Mouse (Mus musculus) embryonic facial prominence, embryonic 11.5 days (tissue): ENCODE results near the gene 5330417H12Rik. TPM values are rescaled to one million over a fixed set of nuclear protein-coding genes. Genes with fewer than 3 reads are reported as not detected.
A peak's percentile ranks its signal among the peaks of the same experiment; 100 is the strongest.

Experiments
- ATAC-seq: fragments of 200-750 bp; cut with Nextera tagmentation; replicated peaks from 2 replicates; pipeline ENCODE4 v1.8.0; 2017; ENCODE audit warnings: low read depth; ENCODE audit not compliant: insufficient number of reproducible peaks, low FRiP score, low TSS enrichment
- DNase-seq: peaks from one replicate; pipeline ENCODE4 v3.0.0-alpha.2; 2015; ENCODE audit warnings: low spot score
- H3K27ac ChIP-seq: fragments of 300-500 bp; sonication (generic); replicated peaks from 2 replicates; pipeline ENCODE4 v1.5.1; 2014; ENCODE audit warnings: mild to moderate bottlenecking, low read depth, low read length, control low read depth
- H3K27me3 ChIP-seq: fragments of 300-500 bp; sonication (generic); 2 replicates; pipeline ENCODE4 v1.6.1; 2014; ENCODE audit warnings: mild to moderate bottlenecking, low read length, moderate library complexity, mixed read lengths; ENCODE audit not compliant: control insufficient read depth, insufficient read depth
- H3K36me3 ChIP-seq: fragments of 300-500 bp; sonication (generic); replicated peaks from 2 replicates; pipeline ENCODE4 v1.6.1; 2014; ENCODE audit warnings: low read depth, mild to moderate bottlenecking, low read length, moderate library complexity, mixed read lengths; ENCODE audit not compliant: control insufficient read depth, insufficient read depth
- H3K4me1 ChIP-seq: fragments of 300-500 bp; sonication (generic); 2 replicates; pipeline ENCODE4 v1.6.1; 2014; ENCODE audit warnings: low read length, mixed read lengths; ENCODE audit not compliant: control insufficient read depth, insufficient read depth
- H3K4me2 ChIP-seq: fragments of 300-500 bp; sonication (generic); 2 replicates; pipeline ENCODE4 v1.6.1; 2014; ENCODE audit warnings: low read depth, mild to moderate bottlenecking, control low read depth, low read length, moderate library complexity
- H3K4me3 ChIP-seq: fragments of 300-500 bp; sonication (generic); 2 replicates; pipeline ENCODE4 v1.5.1; 2014; ENCODE audit warnings: low read depth, low read length, control low read depth
- H3K9ac ChIP-seq: fragments of 300-500 bp; sonication (generic); replicated peaks from 2 replicates; pipeline ENCODE4 v1.6.1; 2014; ENCODE audit warnings: mild to moderate bottlenecking, control low read depth, low read length
- H3K9me3 ChIP-seq: fragments of 300-500 bp; sonication (generic); replicated peaks from 2 replicates; pipeline ENCODE4 v1.6.1; 2016; ENCODE audit warnings: mild to moderate bottlenecking, low read length, inconsistent platforms, mixed read lengths; ENCODE audit not compliant: control insufficient read depth
- WGBS: fragments of 180-500 bp; shearing (Covaris S2); extraction: QIAGEN DNeasy Blood & Tissue Kit; methylation state at CpG from one replicate; pipeline ENCODE4 v1.1.7; 2014; 5-methylcytosine and 5-hydroxymethylcytosine counted together
- polyA plus RNA-seq: library from polyadenylated mRNA; unstranded; fragments of >200 nt; fragmentation: Nextera tagmentation; extraction: Ambion mirVana; gene quantifications from 2 replicates; pipeline ENCODE4 v1.2.1, GENCODE M21; 2014

5330417H12Rik gene
- polyA plus RNA-seq, 1 experiment from 2014 or later: not detected

DNA sequence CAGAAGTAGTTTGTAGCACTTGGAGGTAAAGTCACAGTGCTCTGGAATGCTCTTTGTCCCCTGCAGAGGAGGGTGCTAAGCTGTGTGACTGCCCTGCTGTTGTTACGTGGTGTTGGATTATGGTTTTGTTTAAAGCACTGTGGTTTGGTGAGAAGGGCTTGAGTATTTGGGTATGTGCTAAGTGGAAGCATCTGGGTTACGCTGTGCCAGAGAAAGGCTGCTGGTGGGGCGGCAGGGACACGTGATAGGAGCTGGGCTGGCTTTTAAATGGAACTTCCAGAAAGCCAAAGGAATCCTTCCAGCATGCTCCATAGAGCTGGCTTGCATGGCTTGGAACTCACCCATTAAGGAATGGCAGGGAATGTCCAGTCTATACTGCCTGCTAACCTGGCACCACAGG is 5.7 kb downstream of the 5330417H12Rik start:
- DNase-seq: peak; percentile 38
- 44% methylated on average over 4 of the region's 4 CpGs for WGBS
- H3K27me3 ChIP-seq: no peaks in the 10 kb centered on the region
- peaks cover 4% of the 10 kb centered on the region; the same call in 1 of the 2 replicates for H3K4me1 ChIP-seq
- H3K27ac ChIP-seq: no peak overlapping the region
- H3K9me3 ChIP-seq: no peaks in the 10 kb centered on the region
- H3K36me3 ChIP-seq: no peaks in the 10 kb centered on the region
- no peak overlapping the region for H3K4me3 ChIP-seq
- no peak overlapping the region for H3K9ac ChIP-seq
- peak; percentile 70; the same call in 1 of the 2 replicates for ATAC-seq
- H3K4me2 ChIP-seq: no peak overlapping the region

DNA sequence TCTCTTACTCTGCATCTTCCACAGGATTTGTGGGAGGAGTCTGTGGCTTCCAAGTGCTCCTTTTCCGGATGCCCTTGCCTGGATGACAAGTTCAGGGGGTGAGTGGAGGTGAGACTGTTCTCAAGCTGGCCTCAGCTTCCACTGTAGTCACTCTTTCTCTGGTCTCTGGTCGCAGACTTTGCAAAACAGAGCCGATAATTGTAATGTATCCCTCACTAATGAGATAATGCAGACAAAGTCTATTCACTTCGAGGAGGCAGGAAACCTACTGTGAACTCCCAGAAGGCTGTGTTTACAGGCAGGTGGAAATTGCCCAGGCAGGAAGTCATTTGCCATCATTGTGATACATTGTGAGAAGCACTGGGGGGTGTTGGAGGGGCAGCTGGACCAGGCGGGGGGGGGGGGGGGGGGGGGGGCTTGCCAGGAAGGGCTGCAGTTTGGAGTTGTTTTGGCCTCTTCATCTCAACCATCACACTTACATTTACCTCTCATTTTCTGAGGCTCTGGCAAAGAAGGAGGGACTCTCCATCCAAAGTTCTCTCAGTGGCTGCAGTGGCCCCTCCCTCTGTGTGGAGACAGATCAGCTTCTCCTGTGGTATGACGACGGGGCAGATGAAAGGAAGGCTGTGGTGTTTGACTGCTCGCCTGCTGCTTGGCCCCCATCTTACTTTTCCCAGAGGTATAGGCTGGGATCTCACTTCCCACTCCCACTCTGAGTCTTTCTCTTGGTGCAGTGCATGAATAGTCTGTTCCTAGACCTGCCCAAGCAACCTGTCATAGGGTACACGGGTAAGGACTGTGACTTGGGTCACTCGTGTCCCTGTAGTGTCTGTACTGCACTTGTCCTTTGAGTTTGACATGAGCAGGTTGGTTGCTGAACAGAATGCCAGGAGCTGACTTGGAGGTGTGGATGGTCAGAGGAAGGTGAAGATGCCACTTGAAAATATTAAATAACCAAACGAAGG is 6.7 kb downstream of the 5330417H12Rik start:
- Histone ChIP-seq H3K4me2 (no peak overlapping the region), H3K4me1 (peaks cover 4% of the 10 kb centered on the region; the same call in 1 of the 2 replicates), H3K9me3 (no peaks in the 10 kb centered on the region), H3K27ac (no peak overlapping the region), H3K27me3 (no peaks in the 10 kb centered on the region), H3K36me3 (no peaks in the 10 kb centered on the region), H3K4me3 (no peak overlapping the region), H3K9ac (no peak overlapping the region)
- WGBS: 33% methylated on average over 10 of the region's 11 CpGs
- DNase-seq (no peak), ATAC-seq (peak; percentile 57)

DNA sequence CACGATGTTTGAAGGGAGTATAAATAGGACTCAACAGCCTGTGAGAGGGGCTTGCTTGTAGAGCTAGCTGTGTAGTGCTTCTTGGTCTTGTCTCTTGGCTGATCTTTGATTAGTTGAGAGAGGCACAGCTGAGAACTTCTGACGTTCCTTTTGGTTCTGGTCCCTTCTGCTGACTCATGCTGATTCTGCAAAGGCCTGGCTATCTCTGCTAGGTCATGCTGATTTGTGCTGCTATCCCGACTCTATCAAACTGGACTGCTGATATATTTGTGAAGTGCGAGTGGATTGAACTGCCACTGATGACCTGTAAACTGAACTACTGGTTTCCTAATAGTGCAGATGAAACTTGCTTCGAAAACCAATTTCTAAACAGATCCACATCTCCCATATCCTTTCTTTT is 14.1 kb downstream of the 5330417H12Rik start:
- DNase-seq (no peak), ATAC-seq (no peak)
- Histone ChIP-seq H3K4me2 (no peak overlapping the region), H3K4me1 (no peaks in the 10 kb centered on the region), H3K4me3 (no peak overlapping the region), H3K36me3 (no peaks in the 10 kb centered on the region), H3K27me3 (no peaks in the 10 kb centered on the region), H3K27ac (no peak overlapping the region), H3K9ac (no peak overlapping the region), H3K9me3 (no peaks in the 10 kb centered on the region)
- 85% methylated on average over 5 of the region's 5 CpGs for WGBS

DNA sequence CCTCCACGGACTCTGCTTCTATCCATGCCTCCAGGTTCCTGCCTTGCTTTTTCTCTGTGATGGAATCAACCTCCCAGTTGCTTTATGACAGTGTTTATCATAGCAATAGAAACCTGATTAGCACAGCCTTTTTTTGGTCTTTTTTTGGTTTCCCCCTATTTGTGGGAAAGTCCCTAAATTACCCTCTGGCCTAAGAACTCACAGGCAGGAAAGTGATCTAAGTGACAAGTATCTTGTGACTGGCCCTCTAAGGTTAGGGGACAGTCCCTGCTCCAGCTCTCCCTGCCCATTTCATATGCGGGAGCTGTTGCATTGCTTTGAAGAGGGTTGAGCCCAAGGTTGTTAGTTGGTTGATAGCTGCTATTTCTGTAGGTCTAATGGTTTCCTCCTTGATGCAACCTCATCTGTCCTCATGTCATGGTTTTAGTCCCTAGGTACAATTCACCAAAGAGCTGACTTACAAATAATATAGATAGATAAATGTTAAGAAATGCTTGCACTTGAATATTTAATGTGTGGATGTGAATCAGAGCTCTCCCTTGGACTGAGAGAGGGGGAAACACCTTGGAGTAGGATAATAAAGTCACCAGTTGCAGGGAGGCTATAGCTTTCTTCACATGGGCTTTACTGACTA is 15.2 kb downstream of the 5330417H12Rik start:
- H3K27ac ChIP-seq: no peak overlapping the region
- H3K36me3 ChIP-seq: no peaks in the 10 kb centered on the region
- ATAC-seq (no peak), DNase-seq (no peak)
- no peak overlapping the region for H3K4me2 ChIP-seq
- no peak overlapping the region for H3K4me3 ChIP-seq
- H3K9me3 ChIP-seq: no peaks in the 10 kb centered on the region
- WGBS: 84% methylated on average over 2 of the region's 2 CpGs
- no peaks in the 10 kb centered on the region for H3K27me3 ChIP-seq
- H3K4me1 ChIP-seq: no peaks in the 10 kb centered on the region
- no peak overlapping the region for H3K9ac ChIP-seq

DNA sequence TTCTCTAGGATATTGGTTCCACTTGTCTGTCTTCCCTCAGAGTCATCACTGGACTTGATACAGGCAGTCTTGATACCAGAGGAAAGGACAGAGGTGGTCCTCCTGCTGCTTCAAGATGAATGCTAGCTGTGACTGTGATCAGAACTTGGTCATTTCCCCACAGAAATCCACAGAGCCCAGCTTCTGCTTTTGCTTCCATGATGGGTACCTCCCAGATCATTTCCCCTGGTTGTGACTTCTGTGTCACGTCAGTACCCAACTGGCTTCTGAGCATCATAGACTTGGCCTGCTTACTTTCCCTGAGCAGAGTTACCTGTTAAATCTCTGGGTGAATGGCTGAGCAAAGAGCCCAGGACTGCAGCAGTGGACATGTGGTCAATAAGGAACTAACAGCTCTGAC is 17.2 kb downstream of the 5330417H12Rik start:
- DNase-seq (no peak), ATAC-seq (no peak)
- no peaks in the 10 kb centered on the region for H3K9me3 ChIP-seq
- H3K4me1 ChIP-seq: no peaks in the 10 kb centered on the region
- H3K27me3 ChIP-seq: no peaks in the 10 kb centered on the region
- H3K4me3 ChIP-seq: no peak overlapping the region
- H3K36me3 ChIP-seq: no peaks in the 10 kb centered on the region
- H3K27ac ChIP-seq: no peak overlapping the region
- 90% methylated on average over 1 of the region's 1 CpGs for WGBS
- H3K9ac ChIP-seq: no peak overlapping the region
- H3K4me2 ChIP-seq: no peak overlapping the region

DNA sequence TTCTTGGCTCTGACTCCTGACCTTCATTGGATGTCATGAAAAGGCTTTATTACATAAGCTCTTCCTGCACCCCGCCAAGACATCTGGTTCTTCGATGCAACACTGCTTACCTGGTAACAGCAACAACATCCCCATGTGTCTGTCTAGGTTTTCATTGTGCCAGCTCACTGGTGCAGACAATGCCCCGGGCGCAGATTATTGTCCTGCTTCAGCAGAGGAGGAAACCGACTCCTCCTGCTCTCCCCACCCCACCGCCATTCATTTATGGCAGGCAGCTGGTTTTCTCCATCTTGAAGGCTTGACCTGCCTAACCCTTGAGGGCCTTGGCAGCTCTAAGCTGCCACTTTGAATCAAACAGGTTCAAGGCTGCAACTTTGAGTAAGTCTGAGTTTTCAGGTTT is 22.0 kb downstream of the 5330417H12Rik start:
- H3K36me3 ChIP-seq: no peaks in the 10 kb centered on the region
- DNase-seq (no peak), ATAC-seq (no peak)
- WGBS: 66% methylated on average over 6 of the region's 6 CpGs
- no peaks in the 10 kb centered on the region for H3K9me3 ChIP-seq
- no peaks in the 10 kb centered on the region for H3K4me1 ChIP-seq
- H3K4me2 ChIP-seq: no peak overlapping the region
- H3K4me3 ChIP-seq: no peak overlapping the region
- no peak overlapping the region for H3K9ac ChIP-seq
- H3K27me3 ChIP-seq: no peaks in the 10 kb centered on the region
- no peak overlapping the region for H3K27ac ChIP-seq

DNA sequence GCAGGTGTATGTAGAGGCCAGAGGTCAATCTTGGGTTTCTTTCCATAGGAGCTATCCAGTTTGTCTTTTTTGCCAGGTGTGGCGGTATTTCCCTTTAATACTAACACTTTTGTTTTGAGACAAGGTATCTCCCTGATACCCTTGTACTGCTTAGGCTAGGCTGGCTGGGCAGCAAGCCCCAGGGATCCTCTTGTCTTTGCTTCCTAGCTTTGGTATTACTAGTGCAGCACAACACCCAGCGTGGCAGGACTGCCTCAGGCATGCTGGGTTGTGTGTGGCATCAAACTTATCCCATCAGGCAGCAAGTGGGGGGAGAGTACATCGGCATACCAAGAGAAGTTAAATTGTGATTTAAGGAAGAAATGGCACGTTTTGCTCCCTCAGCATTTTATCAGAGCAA is 22.5 kb downstream of the 5330417H12Rik start:
- ATAC-seq (no peak), DNase-seq (no peak)

DNA sequence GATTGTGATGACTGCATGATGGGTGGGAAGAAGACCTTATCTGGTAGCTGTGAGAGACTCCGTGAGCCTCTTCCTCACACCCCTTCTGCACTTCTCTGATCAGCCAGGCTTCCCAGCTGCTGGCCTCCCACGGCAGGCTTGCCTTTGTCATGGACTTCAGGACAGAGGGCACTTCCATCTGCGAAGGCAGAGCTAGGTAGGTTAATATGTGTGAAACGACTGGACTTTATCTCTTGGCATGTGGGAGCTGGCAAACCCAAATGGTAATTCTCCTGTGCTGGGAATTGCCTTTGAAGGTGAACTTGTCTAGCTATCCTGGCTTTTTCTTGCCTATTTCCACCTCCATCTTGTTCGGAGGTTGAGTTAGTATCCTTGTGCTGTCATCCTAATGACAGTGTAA is 24.3 kb downstream of the 5330417H12Rik start:
- Histone ChIP-seq H3K9me3 (no peaks in the 10 kb centered on the region), H3K27me3 (no peaks in the 10 kb centered on the region), H3K4me1 (no peaks in the 10 kb centered on the region), H3K4me3 (no peak overlapping the region), H3K4me2 (no peak overlapping the region), H3K9ac (no peak overlapping the region), H3K36me3 (no peaks in the 10 kb centered on the region), H3K27ac (no peak overlapping the region)
- ATAC-seq: no peak
- WGBS: 78% methylated on average over 5 of the region's 5 CpGs
- DNase-seq: no peak

More for the DNA sequence above, 22.5 kb downstream of the 5330417H12Rik start:
- Histone ChIP-seq H3K9me3 (no peaks in the 10 kb centered on the region), H3K4me2 (no peak overlapping the region), H3K4me3 (no peak overlapping the region), H3K4me1 (no peaks in the 10 kb centered on the region), H3K27ac (no peak overlapping the region), H3K36me3 (no peaks in the 10 kb centered on the region), H3K9ac (no peak overlapping the region), H3K27me3 (no peaks in the 10 kb centered on the region)
- 79% methylated on average over 4 of the region's 4 CpGs for WGBS
